Mouse (Mus musculus) mouse trophoblast stem cell (cell line): ENCODE measurements at regions not wholly inside any gene's neighbourhood (a gene's known extent, or its start where the extent isn't known, plus 50 kb on each side); places are given as distances from the start of the nearest gene placed in this dataset.

Experiments used
- in situ Hi-C, 2 experiments: fragments of 300-500 bp; cut with MseI, MboI; formaldehyde crosslinking; loops; 2 replicates in 1 of 2; 3 replicates in 1 of 2; pipeline ENCODE4 v1.15.1; 2025

- in situ Hi-C loops, result no loop called here
Measured at GRCm38 (mm10) chr13:54847764-54848183, 58.6 kb downstream of the Tspan17 start.

GRCm38 (mm10) chr13:54851131-54851530 lies 62.0 kb downstream of the Tspan17 start:
- in situ Hi-C loops, result no loop called here

- in situ Hi-C loops, result no loop called here
Measured at GRCm38 (mm10) chr13:54855333-54856238, 66.4 kb downstream of the Tspan17 start.

- in situ Hi-C loops, result no loop called here
Measured at GRCm38 (mm10) chr13:54862931-54863330, 73.8 kb downstream of the Tspan17 start.

- in situ Hi-C loops, result no loop called here
Measured at GRCm38 (mm10) chr13:54864048-54864447, 74.9 kb downstream of the Tspan17 start.

- in situ Hi-C loops, result no loop called here
Measured at GRCm38 (mm10) chr13:54872004-54872403, 77.2 kb upstream of the Unc5a start.

- in situ Hi-C loops, result no loop called here
Measured at GRCm38 (mm10) chr13:54873882-54874281, 75.3 kb upstream of the Unc5a start.

GRCm38 (mm10) chr13:54874291-54875200 lies 74.7 kb upstream of the Unc5a start:
- in situ Hi-C loops, result no loop called here

- in situ Hi-C loops, result no loop called here
Measured at GRCm38 (mm10) chr13:54876556-54876955, 72.7 kb upstream of the Unc5a start.

- in situ Hi-C loops, result no loop called here
Measured at GRCm38 (mm10) chr13:54877656-54878055, 71.6 kb upstream of the Unc5a start.

- in situ Hi-C loops, result no loop called here
Measured at GRCm38 (mm10) chr13:54879325-54879724, 69.9 kb upstream of the Unc5a start.

- in situ Hi-C loops, result loop anchor here in 1 of 2 experiments (10.0 kb wide), 1 partner anchor 75 kb away; no protein-coding TSS in a partner anchor
Measured at GRCm38 (mm10) chr13:54880204-54880603, 69.0 kb upstream of the Unc5a start.

GRCm38 (mm10) chr13:54882781-54883180 lies 66.4 kb upstream of the Unc5a start:
- in situ Hi-C loops, result loop anchor here in 1 of 2 experiments (10.0 kb wide), 1 partner anchor 78 kb away; no protein-coding TSS in a partner anchor

GRCm38 (mm10) chr13:54883748-54884708 lies 65.2 kb upstream of the Unc5a start:
- in situ Hi-C loops, result loop anchor here in 1 of 2 experiments (10.0 kb wide), 1 partner anchor 79 kb away; no protein-coding TSS in a partner anchor

GRCm38 (mm10) chr13:54884709-54885460 lies 64.3 kb upstream of the Unc5a start:
- in situ Hi-C loops, result loop anchor here in 1 of 2 experiments (10.0 kb wide), 1 partner anchor 80 kb away; no protein-coding TSS in a partner anchor

- in situ Hi-C loops, result loop anchor here in 1 of 2 experiments (10.0 kb wide), 1 partner anchor 83 kb away; no protein-coding TSS in a partner anchor
Measured at GRCm38 (mm10) chr13:54887366-54887921, 61.8 kb upstream of the Unc5a start.

- in situ Hi-C loops, result loop anchor here in 1 of 2 experiments (10.0 kb wide), 1 partner anchor 83 kb away; no protein-coding TSS in a partner anchor
Measured at GRCm38 (mm10) chr13:54888021-54888420, 61.2 kb upstream of the Unc5a start.

- in situ Hi-C loops, result loop anchor here in 1 of 2 experiments (10.0 kb wide), 1 partner anchor 85 kb away; no protein-coding TSS in a partner anchor
Measured at GRCm38 (mm10) chr13:54889684-54890399, 59.4 kb upstream of the Unc5a start.

GRCm38 (mm10) chr13:54892572-54892971 lies 56.6 kb upstream of the Unc5a start:
- in situ Hi-C loops, result no loop called here
